Mouse (Mus musculus) intestine, embryonic 14.5 days (tissue): Measurements from ENCODE around the gene Pdlim4. TPM values are rescaled to one million over a fixed set of nuclear protein-coding genes. Genes with fewer than 3 reads are reported as not detected.
A peak's percentile ranks its signal among the peaks of the same experiment; 100 is the strongest.

Source experiments
- ATAC-seq: fragments of 200-750 bp; cut with Nextera tagmentation; replicated peaks from 2 replicates; pipeline ENCODE4 v1.8.0; 2017; ENCODE audit warnings: low read depth, moderate number of reproducible peaks, moderate TSS enrichment, moderate library complexity; ENCODE audit not compliant: low FRiP score, low TSS enrichment
- DNase-seq: peaks from one replicate; pipeline ENCODE4 v3.0.0-alpha.2; 2018; ENCODE audit warnings: low spot score
- H3K27ac ChIP-seq: fragments of 300-500 bp; sonication (generic); 2 replicates; pipeline ENCODE4 v1.5.1; 2014; ENCODE audit warnings: low read depth, mild to moderate bottlenecking, control low read depth
- H3K27me3 ChIP-seq: fragments of 300-500 bp; sonication (generic); replicated peaks from 2 replicates; pipeline ENCODE4 v1.6.1; 2014; ENCODE audit warnings: low read length, control low read depth; ENCODE audit not compliant: control insufficient read depth, insufficient read depth
- H3K36me3 ChIP-seq: fragments of 300-500 bp; sonication (generic); 2 replicates; pipeline ENCODE4 v1.6.1; 2014; ENCODE audit warnings: low read length, control low read depth; ENCODE audit not compliant: control insufficient read depth, insufficient read depth
- H3K4me1 ChIP-seq: fragments of 300-500 bp; sonication (generic); replicated peaks from 2 replicates; pipeline ENCODE4 v1.6.1; 2014; ENCODE audit warnings: low read length, control low read depth, mixed read lengths; ENCODE audit not compliant: control insufficient read depth, insufficient read depth
- H3K4me2 ChIP-seq: fragments of 300-500 bp; sonication (generic); 2 replicates; pipeline ENCODE4 v1.6.1; 2014; ENCODE audit warnings: low read length
- H3K4me3 ChIP-seq: fragments of 300-500 bp; sonication (generic); 2 replicates; pipeline ENCODE4 v1.5.1; 2014; ENCODE audit warnings: low read depth, low read length, control low read depth, mixed read lengths
- H3K9ac ChIP-seq: fragments of 300-500 bp; sonication (generic); 2 replicates; pipeline ENCODE4 v1.6.1; 2014; ENCODE audit warnings: mild to moderate bottlenecking, low read length
- H3K9me3 ChIP-seq: fragments of 300-500 bp; sonication (generic); 2 replicates; pipeline ENCODE4 v1.6.1; 2016; ENCODE audit warnings: low read length, control low read depth; ENCODE audit not compliant: control insufficient read depth
- WGBS: fragments of 180-500 bp; shearing (Covaris S2); extraction: QIAGEN DNeasy Blood & Tissue Kit; methylation state at CpG from one replicate; pipeline ENCODE4 v1.1.7; 2014; 5-methylcytosine and 5-hydroxymethylcytosine counted together
- polyA plus RNA-seq: library from polyadenylated mRNA; unstranded; fragments of >200 nt; fragmentation: Nextera tagmentation; extraction: Ambion mirVana; gene quantifications from 2 replicates; pipeline ENCODE4 v1.2.1, GENCODE M21; 2014

Pdlim4 gene
- polyA plus RNA-seq, 1 experiment from 2014 or later = 48.2 TPM

GRCm38 (mm10) chr11:54028044-54028951 lies 40.5 kb downstream of the Pdlim4 start, which contains the start of gene Slc22a4:
Slc22a4 (minus strand) TSS chr11:54028090.
- WGBS = 4% methylated on average over 60 of the region's 61 CpGs
- DNase-seq (peak; percentile 87), ATAC-seq (peak; percentile 75)
- no peaks in the 10 kb centered on the region for H3K9me3 ChIP-seq
- no peak within 1 kb of the TSS for H3K27ac ChIP-seq
- H3K9ac ChIP-seq = peak within 1 kb of the TSS; percentile 45
- H3K4me1 ChIP-seq = peaks cover 4% of the 10 kb centered on the region
- H3K4me3 ChIP-seq = peak within 1 kb of the TSS; percentile 52
- H3K4me2 ChIP-seq = peak within 1 kb of the TSS; percentile 96
- H3K36me3 ChIP-seq = no peaks in the 10 kb centered on the region
- 0 out of 2 replicates have a peak, but pooled peaks cover 14% of the 10 kb centered on the region for H3K27me3 ChIP-seq

GRCm38 (mm10) chr11:54027131-54028043 lies 41.4 kb downstream of the Pdlim4 start:
- WGBS = 14% methylated on average over 31 of the region's 31 CpGs
- no peak for ATAC-seq
- Histone ChIP-seq H3K4me2 (peak overlapping the region; percentile 96), H3K4me3 (peak overlapping the region; percentile 52), H3K4me1 (peaks cover 4% of the 10 kb centered on the region), H3K27me3 (0 out of 2 replicates have a peak, but pooled peaks cover 14% of the 10 kb centered on the region), H3K27ac (no peak overlapping the region), H3K9ac (peak overlapping the region; percentile 45), H3K36me3 (no peaks in the 10 kb centered on the region), H3K9me3 (no peaks in the 10 kb centered on the region)
- DNase-seq = no peak

GRCm38 (mm10) chr11:54026491-54027041 lies 42.2 kb downstream of the Pdlim4 start:
- H3K27me3 ChIP-seq = 0 out of 2 replicates have a peak, but pooled peaks cover 14% of the 10 kb centered on the region
- no peak overlapping the region for H3K4me2 ChIP-seq
- 76% methylated on average over 1 of the region's 1 CpGs for WGBS
- no peak overlapping the region for H3K9ac ChIP-seq
- peaks cover 4% of the 10 kb centered on the region for H3K4me1 ChIP-seq
- H3K27ac ChIP-seq = no peak overlapping the region
- no peak for DNase-seq
- no peaks in the 10 kb centered on the region for H3K9me3 ChIP-seq
- no peaks in the 10 kb centered on the region for H3K36me3 ChIP-seq
- no peak for ATAC-seq
- no peak overlapping the region for H3K4me3 ChIP-seq

- H3K4me3 ChIP-seq = no peak overlapping the region
- DNase-seq (no peak), ATAC-seq (no peak)
Observed at GRCm38 (mm10) chr11:54021396-54022093, 47.3 kb downstream of the Pdlim4 start.

GRCm38 (mm10) chr11:54018893-54019732 lies 49.7 kb downstream of the Pdlim4 start:
- no peak for ATAC-seq
- whole genome bisulfite sequencing = 76% methylated on average over 3 of the region's 3 CpGs

More at GRCm38 (mm10) chr11:54021396-54022093, 47.3 kb downstream of the Pdlim4 start:
- no peaks in the 10 kb centered on the region for H3K36me3 ChIP-seq
- H3K27me3 ChIP-seq = 0 out of 2 replicates have a peak, but pooled peaks cover 3% of the 10 kb centered on the region
- no peak overlapping the region for H3K27ac ChIP-seq
- H3K4me2 ChIP-seq = no peak overlapping the region
- no peaks in the 10 kb centered on the region for H3K9me3 ChIP-seq
- H3K9ac ChIP-seq = no peak overlapping the region
- H3K4me1 ChIP-seq = no peaks in the 10 kb centered on the region
- 71% methylated on average over 5 of the region's 5 CpGs for WGBS

GRCm38 (mm10) chr11:54017596-54017995 lies 51.2 kb downstream of the Pdlim4 start:
- H3K9me3 ChIP-seq = no peaks in the 10 kb centered on the region
- no peak overlapping the region for H3K9ac ChIP-seq
- 76% methylated on average over 4 of the region's 4 CpGs for WGBS
- H3K4me1 ChIP-seq = no peaks in the 10 kb centered on the region
- H3K4me3 ChIP-seq = no peak overlapping the region
- H3K27me3 ChIP-seq = no peaks in the 10 kb centered on the region
- DNase-seq (no peak), ATAC-seq (no peak)
- H3K4me2 ChIP-seq = no peak overlapping the region
- no peaks in the 10 kb centered on the region for H3K36me3 ChIP-seq
- H3K27ac ChIP-seq = no peak overlapping the region

More at GRCm38 (mm10) chr11:54018893-54019732, 49.7 kb downstream of the Pdlim4 start:
- no peaks in the 10 kb centered on the region for H3K9me3 ChIP-seq
- H3K4me1 ChIP-seq = no peaks in the 10 kb centered on the region
- no peak for DNase-seq
- H3K4me3 ChIP-seq = no peak overlapping the region
- no peak overlapping the region for H3K9ac ChIP-seq
- no peaks in the 10 kb centered on the region for H3K36me3 ChIP-seq
- no peak overlapping the region for H3K4me2 ChIP-seq
- no peak overlapping the region for H3K27ac ChIP-seq
- H3K27me3 ChIP-seq = no peaks in the 10 kb centered on the region

- ATAC-seq (no peak), DNase-seq (no peak)
- Histone ChIP-seq H3K9me3 (no peaks in the 10 kb centered on the region), H3K4me3 (no peak overlapping the region), H3K36me3 (no peaks in the 10 kb centered on the region), H3K4me2 (no peak overlapping the region), H3K27me3 (no peaks in the 10 kb centered on the region), H3K4me1 (no peaks in the 10 kb centered on the region), H3K9ac (no peak overlapping the region), H3K27ac (no peak overlapping the region)
- WGBS = 76% methylated on average over 8 of the region's 8 CpGs
Observed at GRCm38 (mm10) chr11:54016051-54016450, 52.8 kb downstream of the Pdlim4 start.
